Mouse (Mus musculus) forebrain, embryonic 10.5 days (tissue): Measurements from ENCODE around the gene Ssb. TPM values are rescaled to one million over a fixed set of nuclear protein-coding genes. Genes with fewer than 3 reads are reported as not detected.
A peak's percentile ranks its signal among the peaks of the same experiment; 100 is the strongest.
"Not testable (repeated sequence)": the region's sequence is repeated elsewhere in the genome, so short reads cannot be mapped to it uniquely, and the experiment has no call there.

ENCODE experiments used
- DNase-seq: peaks from one replicate; pipeline ENCODE4 v3.0.0-alpha.2; 2017; ENCODE audit warnings: low spot score; ENCODE audit errors: extremely low spot score
- H3K27ac ChIP-seq: fragments of 300-500 bp; sonication (generic); 2 replicates; pipeline ENCODE4 v1.5.1; 2016; ENCODE audit warnings: mild to moderate bottlenecking
- H3K27me3 ChIP-seq: fragments of 300-500 bp; sonication (generic); 2 replicates; pipeline ENCODE4 v1.6.1; 2016; ENCODE audit warnings: mild to moderate bottlenecking; ENCODE audit not compliant: poor library complexity, severe bottlenecking
- H3K36me3 ChIP-seq: fragments of 300-500 bp; sonication (generic); replicated peaks from 2 replicates; pipeline ENCODE4 v1.6.1; 2016; ENCODE audit warnings: mild to moderate bottlenecking, moderate library complexity
- H3K4me1 ChIP-seq: fragments of 300-500 bp; sonication (generic); 2 replicates; pipeline ENCODE4 v1.6.1; 2016
- H3K4me3 ChIP-seq: fragments of 300-500 bp; sonication (generic); 2 replicates; pipeline ENCODE4 v1.5.1; 2016; ENCODE audit warnings: mild to moderate bottlenecking, moderate library complexity
- H3K9me3 ChIP-seq: fragments of 300-500 bp; sonication (generic); 2 replicates; pipeline ENCODE4 v1.6.1; 2016; ENCODE audit warnings: mild to moderate bottlenecking, moderate library complexity
- WGBS: fragments of 180-500 bp; shearing (Covaris S2); methylation state at CpG from one replicate; pipeline ENCODE4 v1.1.7; 2016; 5-methylcytosine and 5-hydroxymethylcytosine counted together
- polyA plus RNA-seq: library from polyadenylated mRNA; unstranded; fragments of >200 nt; fragmentation: Nextera tagmentation; extraction: Ambion mirVana; gene quantifications from 2 replicates; pipeline ENCODE4 v1.2.1, GENCODE M21; 2016

The Ssb gene
- polyA plus RNA-seq, 1 experiment from 2014 or later: 406 TPM

DNA sequence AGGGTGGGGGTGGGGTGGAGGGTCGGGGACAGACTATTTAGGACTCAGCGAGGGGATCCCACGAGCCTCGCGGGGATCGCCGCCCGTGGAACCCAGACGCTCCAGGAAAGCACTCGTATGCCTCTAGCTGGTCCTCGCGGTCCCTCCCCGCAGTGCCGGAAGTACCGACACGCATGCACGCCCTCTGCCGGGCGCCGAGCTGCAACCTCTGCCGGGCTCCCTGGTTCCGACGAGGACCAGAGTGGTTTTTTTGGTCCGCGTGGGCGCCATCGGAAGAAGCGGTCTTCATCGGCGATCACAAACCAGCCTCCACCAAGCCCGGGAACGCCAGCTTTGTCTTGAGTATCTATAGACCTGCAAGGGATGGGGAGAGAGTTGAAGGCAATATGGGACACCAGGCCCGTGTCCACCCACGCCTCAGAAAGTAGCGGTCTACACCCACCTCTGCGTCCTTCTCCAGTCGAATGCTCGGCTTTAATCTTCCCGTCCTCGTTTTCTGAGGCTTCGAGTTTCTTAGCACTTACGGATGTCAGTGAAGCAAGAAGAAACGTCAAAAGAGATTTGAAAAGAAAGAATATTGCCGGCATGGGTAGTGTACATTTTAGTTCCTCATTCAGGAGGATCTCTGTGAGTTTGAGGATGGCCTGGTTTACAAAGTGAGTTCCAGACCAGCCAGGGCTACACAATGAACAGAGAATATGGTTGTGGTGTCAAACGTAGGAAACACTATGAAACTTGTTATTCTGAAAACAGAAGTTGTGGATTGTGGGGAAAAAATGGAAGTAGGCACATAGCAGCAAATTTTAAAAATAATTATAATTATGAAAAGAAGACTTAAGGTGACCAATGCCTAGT, 24.3 kb downstream of the Ssb start, which contains the start of gene Mettl5:
Gene Mettl5 (minus strand): TSS at position 165 of the 855 bp plus-strand sequence.
- WGBS: 2% methylated on average over 45 of the region's 45 CpGs
- H3K27me3 ChIP-seq: no peaks in the 10 kb centered on the region
- peak; percentile 86 for DNase-seq
- H3K4me1 ChIP-seq: peaks cover 19% of the 10 kb centered on the region
- H3K9me3 ChIP-seq: no peaks in the 10 kb centered on the region
- peaks cover 7% of the 10 kb centered on the region for H3K36me3 ChIP-seq
- H3K4me3 ChIP-seq: peak within 1 kb of the TSS; percentile 77
- H3K27ac ChIP-seq: peak within 1 kb of the TSS; percentile 91

- no peak overlapping the region for H3K27ac ChIP-seq
- no peak overlapping the region for H3K4me3 ChIP-seq
- DNase-seq: no peak
- peaks cover 19% of the 10 kb centered on the region for H3K4me1 ChIP-seq
- H3K27me3 ChIP-seq: no peaks in the 10 kb centered on the region
- no peaks in the 10 kb centered on the region for H3K36me3 ChIP-seq
- H3K9me3 ChIP-seq: no peaks in the 10 kb centered on the region
- 73% methylated on average over 2 of the region's 2 CpGs for WGBS
These were observed 27.6 kb downstream of the Ssb start for GRCm38 (mm10) chr2:69888957-69889356.

DNA sequence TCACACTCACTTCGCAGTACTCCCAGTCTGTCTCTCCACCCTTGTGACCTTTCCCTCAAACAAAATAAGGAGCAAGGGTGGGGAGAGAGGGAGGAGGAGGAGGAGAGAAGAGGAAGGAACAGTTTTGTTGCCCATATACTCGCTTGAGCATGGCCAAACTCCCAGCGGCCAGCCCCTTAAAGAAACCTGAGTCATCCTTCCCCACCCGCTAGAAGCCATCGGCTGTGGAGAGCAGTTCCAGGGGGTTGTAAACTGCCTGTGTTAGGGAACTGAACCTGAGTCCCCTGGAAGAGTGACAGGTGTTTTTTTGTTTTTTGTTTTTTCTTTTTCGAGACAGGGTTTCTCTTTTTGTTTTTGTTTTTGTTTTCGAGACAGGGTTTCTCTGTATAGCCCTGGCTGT, 29.5 kb downstream of the Ssb start:
- no peak overlapping the region for H3K4me3 ChIP-seq
- H3K27me3 ChIP-seq: no peaks in the 10 kb centered on the region
- H3K9me3 ChIP-seq: no peaks in the 10 kb centered on the region
- no peaks in the 10 kb centered on the region for H3K36me3 ChIP-seq
- peaks cover 1% of the 10 kb centered on the region for H3K4me1 ChIP-seq
- no peak for DNase-seq
- no peak overlapping the region for H3K27ac ChIP-seq
- 73% methylated on average over 7 of the region's 7 CpGs for WGBS

DNA sequence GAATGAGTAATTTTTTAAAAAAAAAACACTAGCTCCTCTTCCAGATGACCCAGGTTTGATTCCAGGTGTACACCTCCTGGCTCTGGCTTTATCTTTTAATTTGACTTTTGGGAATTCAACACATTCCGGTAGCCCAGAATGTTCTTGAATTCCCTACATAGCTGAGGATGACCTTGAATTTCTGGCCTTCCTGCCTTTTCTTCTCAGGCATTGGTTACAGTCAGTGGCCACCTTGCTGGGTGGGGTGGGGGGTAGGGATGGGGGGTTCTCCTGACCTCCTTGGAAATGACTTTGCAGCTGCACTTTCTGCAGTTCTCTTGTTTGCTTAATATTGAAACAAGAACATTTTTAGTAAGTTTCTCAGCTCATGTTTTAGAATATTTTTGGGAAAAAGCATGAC, 31.8 kb downstream of the Ssb start:
- DNase-seq: no peak
- WGBS: 98% methylated on average over 1 of the region's 1 CpGs

DNA sequence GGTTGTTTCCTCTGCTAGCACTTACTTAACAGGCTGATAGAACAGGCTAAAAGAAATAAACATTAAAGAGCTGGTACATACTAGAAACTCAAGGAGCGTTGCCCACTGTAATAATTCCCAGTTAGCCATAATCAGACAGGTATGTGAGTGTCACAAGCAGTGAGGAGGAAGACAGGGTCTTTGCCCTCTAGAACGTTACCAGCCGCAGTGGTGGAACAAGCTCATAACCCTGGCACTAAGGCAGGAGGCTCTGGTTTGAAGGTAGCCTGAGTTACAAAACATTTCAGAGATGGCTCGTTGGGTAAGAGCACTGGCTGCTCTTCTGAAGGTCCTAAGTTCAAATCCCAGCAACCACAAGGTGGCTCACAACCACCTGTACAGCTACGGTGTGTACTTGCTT, 32.5 kb downstream of the Ssb start:
- H3K4me3 ChIP-seq: no peak overlapping the region
- no peak overlapping the region for H3K27ac ChIP-seq
- no peak for DNase-seq
- peaks cover 14% of the 10 kb centered on the region for H3K4me1 ChIP-seq
- H3K9me3 ChIP-seq: no peaks in the 10 kb centered on the region
- no peaks in the 10 kb centered on the region for H3K36me3 ChIP-seq
- 91% methylated on average over 5 of the region's 5 CpGs for WGBS
- H3K27me3 ChIP-seq: no peaks in the 10 kb centered on the region

More for the DNA sequence above, 31.8 kb downstream of the Ssb start:
- H3K27me3 ChIP-seq: no peaks in the 10 kb centered on the region
- H3K36me3 ChIP-seq: no peaks in the 10 kb centered on the region
- H3K9me3 ChIP-seq: no peaks in the 10 kb centered on the region
- peaks cover 7% of the 10 kb centered on the region for H3K4me1 ChIP-seq
- no peak overlapping the region for H3K27ac ChIP-seq
- H3K4me3 ChIP-seq: no peak overlapping the region

DNA sequence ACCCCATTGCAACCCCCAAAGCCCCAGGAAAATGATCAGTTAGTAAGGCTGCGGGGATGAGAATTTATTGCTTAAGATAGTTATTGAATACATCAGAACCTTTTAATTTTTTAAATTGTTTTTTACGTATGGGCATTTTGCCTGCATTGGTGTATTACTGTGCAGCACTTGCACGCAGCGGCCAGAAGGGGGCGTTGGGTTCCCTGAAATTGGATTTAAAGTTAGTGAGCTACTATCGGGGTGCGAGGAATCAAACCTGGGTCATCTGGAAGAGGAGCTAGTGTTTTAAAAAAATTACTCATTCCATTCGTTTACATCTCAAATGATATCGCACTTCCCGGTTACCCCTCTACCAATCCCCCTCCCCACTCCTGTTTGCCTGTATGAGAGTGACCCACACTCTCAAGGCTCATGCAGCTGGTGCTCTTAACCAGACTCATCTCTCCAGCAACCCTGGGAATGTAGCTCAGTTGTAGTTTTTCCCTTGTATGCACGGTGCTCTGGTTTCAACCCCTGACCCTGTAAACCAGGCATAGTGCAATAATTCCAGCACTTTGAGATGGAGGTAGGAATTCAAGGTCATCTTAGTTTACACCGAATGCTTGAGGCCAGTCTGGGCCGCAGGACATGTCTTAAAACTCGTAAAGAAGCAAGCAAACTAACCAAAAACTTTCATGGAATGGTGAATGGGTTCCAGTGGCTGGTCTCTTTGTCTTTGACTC, 34.3 kb downstream of the Ssb start:
- 57% methylated on average over 14 of the region's 14 CpGs for WGBS
- H3K4me3 ChIP-seq: no peak overlapping the region
- DNase-seq: no peak
- H3K4me1 ChIP-seq: peaks cover 21% of the 10 kb centered on the region
- H3K36me3 ChIP-seq: peaks cover 3% of the 10 kb centered on the region
- no peaks in the 10 kb centered on the region for H3K9me3 ChIP-seq
- no peaks in the 10 kb centered on the region for H3K27me3 ChIP-seq
- H3K27ac ChIP-seq: no peak overlapping the region

GRCm38 (mm10) chr2:69896224-69896581, 34.8 kb downstream of the Ssb start:
- 93% methylated on average over 4 of the region's 4 CpGs for WGBS
- H3K36me3 ChIP-seq: peaks cover 8% of the 10 kb centered on the region
- DNase-seq: no peak

GRCm38 (mm10) chr2:69897039-69897617, 35.8 kb downstream of the Ssb start, which contains the start of gene Ubr3:
Gene Ubr3 (plus strand): TSS chr2:69897246.
- H3K4me1 ChIP-seq: peaks cover 21% of the 10 kb centered on the region
- peak; percentile 96 for DNase-seq
- H3K27ac ChIP-seq: peak within 1 kb of the TSS; percentile 98
- no peaks in the 10 kb centered on the region for H3K27me3 ChIP-seq
- peaks cover 17% of the 10 kb centered on the region for H3K36me3 ChIP-seq
- H3K9me3 ChIP-seq: no peaks in the 10 kb centered on the region
- under 1% methylated on average over 59 of the region's 65 CpGs for WGBS
- peak within 1 kb of the TSS; percentile 97 for H3K4me3 ChIP-seq

More at GRCm38 (mm10) chr2:69896224-69896581, 34.8 kb downstream of the Ssb start:
- H3K27ac ChIP-seq: no peak overlapping the region
- peaks cover 21% of the 10 kb centered on the region for H3K4me1 ChIP-seq
- no peaks in the 10 kb centered on the region for H3K27me3 ChIP-seq
- no peak overlapping the region for H3K4me3 ChIP-seq
- no peaks in the 10 kb centered on the region for H3K9me3 ChIP-seq

- Histone ChIP-seq H3K27me3 (no peaks in the 10 kb centered on the region), H3K27ac (peak overlapping the region; percentile 98), H3K36me3 (peaks cover 21% of the 10 kb centered on the region), H3K4me1 (peaks cover 21% of the 10 kb centered on the region), H3K9me3 (no peaks in the 10 kb centered on the region), H3K4me3 (peak overlapping the region; percentile 97)
- peak; percentile 60 for DNase-seq
- WGBS: under 1% methylated on average over 55 of the region's 55 CpGs
These were observed 36.5 kb downstream of the Ssb start for GRCm38 (mm10) chr2:69897618-69898575.

DNA sequence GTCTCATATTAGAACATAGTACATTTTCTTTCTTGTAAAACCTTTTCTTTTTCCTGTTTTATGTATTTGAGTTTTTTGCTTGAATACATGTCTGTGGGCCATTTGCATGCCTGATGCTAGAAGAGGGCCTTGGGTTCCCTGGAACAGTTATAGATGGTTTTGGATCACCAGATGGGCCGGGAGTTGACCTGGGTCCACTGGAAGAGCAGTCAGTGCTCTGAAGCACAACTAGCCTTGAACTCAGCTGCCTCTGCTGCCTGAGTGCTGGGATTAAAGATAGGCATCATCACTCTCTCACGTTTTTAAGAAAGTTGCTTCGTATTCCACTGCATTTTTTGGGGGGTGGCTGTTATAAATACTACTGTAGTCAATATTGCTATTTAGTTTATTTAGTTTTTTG, 42.2 kb downstream of the Ssb start:
- H3K36me3 ChIP-seq: peaks cover 32% of the 10 kb centered on the region
- 0 out of 2 replicates have a peak, but pooled peaks cover 4% of the 10 kb centered on the region for H3K9me3 ChIP-seq
- WGBS: 89% methylated on average over 3 of the region's 3 CpGs
- no peaks in the 10 kb centered on the region for H3K27me3 ChIP-seq
- H3K4me1 ChIP-seq: peaks cover 11% of the 10 kb centered on the region
- no peak overlapping the region for H3K27ac ChIP-seq
- no peak for DNase-seq
- H3K4me3 ChIP-seq: no peak overlapping the region

- not testable (repeated sequence) for DNase-seq, H3K27ac ChIP-seq, H3K27me3 ChIP-seq, H3K4me1 ChIP-seq, H3K4me3 ChIP-seq, H3K9me3 ChIP-seq
- H3K36me3 ChIP-seq: peaks cover 23% of the 10 kb centered on the region
- WGBS: 88% methylated on average over 4 of the region's 4 CpGs
These were observed 46.0 kb downstream of the Ssb start for GRCm38 (mm10) chr2:69907394-69907793.

DNA sequence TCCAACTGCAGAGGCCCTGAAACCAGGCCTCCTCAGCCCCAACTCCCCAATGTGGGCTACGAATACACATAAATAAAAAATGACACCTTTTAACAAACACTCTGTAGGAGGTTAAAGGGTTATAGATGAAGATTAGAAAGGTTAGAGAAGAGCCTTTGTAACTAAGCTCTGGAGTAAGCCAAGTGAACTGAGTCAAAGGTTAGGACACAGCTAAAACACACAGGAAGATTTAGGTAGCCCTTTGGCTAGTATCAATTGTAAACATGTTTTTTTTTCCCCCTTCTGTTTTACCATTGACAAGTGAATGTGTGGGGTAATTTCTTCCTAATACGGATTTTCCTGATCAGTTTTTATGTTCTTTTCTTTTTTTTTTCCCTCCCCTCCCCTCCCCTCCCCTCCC, 51.4 kb downstream of the Ssb start:
- WGBS: 52% methylated on average over 2 of the region's 2 CpGs
- H3K27me3 ChIP-seq: no peaks in the 10 kb centered on the region
- H3K4me3 ChIP-seq: no peak overlapping the region
- 0 out of 2 replicates have a peak, but pooled peaks cover 4% of the 10 kb centered on the region for H3K4me1 ChIP-seq
- no peak overlapping the region for H3K27ac ChIP-seq
- DNase-seq: no peak
- H3K36me3 ChIP-seq: peaks cover 37% of the 10 kb centered on the region
- H3K9me3 ChIP-seq: 0 out of 2 replicates have a peak, but pooled peaks cover 3% of the 10 kb centered on the region
